Mouse (Mus musculus): ENCODE data around the gene Hirip3. TPM values are rescaled to one million over a fixed set of nuclear protein-coding genes. Genes with fewer than 3 reads are reported as not detected.
A peak's percentile ranks its signal among the peaks of the same experiment; 100 is the strongest.

The Hirip3 gene
- polyA plus RNA-seq, 1 experiment from 2014 or later, result 38.7 TPM

- Histone ChIP-seq H3K9me3 (no peaks in the 10 kb centered on the region), H3K27me3 (ENCODE audit: insufficient read depth, poor library complexity, severe bottlenecking) (no peaks in the 10 kb centered on the region), H3K36me3 (peaks cover 77% of the 10 kb centered on the region), H3K27ac (peak overlapping the region; percentile 95), H3K4me1 (replicated peaks) (peaks cover 39% of the 10 kb centered on the region), H3K4me3 (peak overlapping the region; percentile 68)
- DNase-seq (ENCODE audit: low spot score), result no peak
- WGBS, result 77% methylated on average over 5 of the region's 5 CpGs
Measured at GRCm38 (mm10) chr7:126860987-126861386, 785 bp upstream of the Hirip3 start.

DNA sequence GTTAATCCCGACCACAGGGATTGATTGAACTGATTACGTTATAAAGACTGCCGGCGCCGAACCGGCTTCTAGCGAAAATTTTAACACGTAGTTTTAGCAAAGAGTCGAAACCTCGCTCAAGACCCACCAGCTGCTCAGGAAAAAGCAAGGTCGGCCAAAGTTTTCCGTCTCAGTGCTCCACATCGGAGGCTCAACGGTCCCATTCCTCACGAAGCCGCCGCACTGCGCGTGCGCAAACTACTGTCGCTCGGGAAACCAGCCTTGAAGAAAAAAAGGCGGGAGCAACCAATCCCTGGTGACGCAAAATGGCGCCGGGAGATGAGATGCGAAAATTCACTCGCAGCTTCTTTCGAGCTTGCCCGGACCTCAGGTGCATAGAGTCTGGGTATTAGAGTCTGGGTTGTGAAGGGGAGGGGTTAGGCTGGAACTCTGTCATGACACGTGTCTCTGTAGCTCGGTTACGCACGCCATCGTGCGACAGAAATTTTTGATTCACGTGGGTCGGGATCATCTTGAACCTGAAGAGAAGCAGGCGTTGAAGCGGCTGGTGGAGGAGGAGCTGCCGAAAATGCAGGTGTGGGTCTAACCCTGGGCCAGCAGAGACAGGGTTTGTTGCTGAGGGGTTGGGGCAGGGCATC, 494 bp downstream of the Hirip3 start, which contains the start of gene Ino80e:
Gene Ino80e (minus strand): TSS at position 231 of the 638 bp plus-strand sequence.
- Histone ChIP-seq H3K36me3 (peaks cover 77% of the 10 kb centered on the region), H3K27me3 (ENCODE audit: insufficient read depth, poor library complexity, severe bottlenecking) (no peaks in the 10 kb centered on the region), H3K27ac (peak within 1 kb of the TSS; percentile 95), H3K4me1 (replicated peaks) (peaks cover 39% of the 10 kb centered on the region), H3K4me3 (peak within 1 kb of the TSS; percentile 68), H3K9me3 (no peaks in the 10 kb centered on the region)
- WGBS, result under 1% methylated on average over 41 of the region's 41 CpGs
- peak; percentile 95 for DNase-seq (ENCODE audit: low spot score)

DNA sequence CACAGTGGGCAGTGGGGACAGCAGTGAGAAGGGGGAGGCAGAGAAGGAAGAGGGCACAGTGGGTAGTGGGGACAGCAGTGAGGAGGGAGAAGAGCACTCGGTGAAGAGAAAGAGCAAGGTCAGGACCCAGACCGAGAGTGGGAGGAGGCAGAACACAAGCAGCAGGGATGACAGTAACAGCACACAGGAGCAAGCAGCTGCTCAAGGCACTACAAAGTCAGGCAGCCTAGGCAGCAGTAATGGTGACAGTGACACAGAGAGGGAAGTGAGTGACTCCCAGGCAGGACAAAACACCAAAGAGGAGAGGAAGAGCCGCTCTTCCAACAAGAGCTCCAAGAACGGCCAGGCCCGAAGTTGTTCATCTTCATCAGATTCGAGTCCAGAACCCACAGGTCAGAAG, 2.0 kb downstream of the Hirip3 start:
- Histone ChIP-seq H3K4me3 (peak overlapping the region; percentile 68), H3K36me3 (peaks cover 77% of the 10 kb centered on the region), H3K27me3 (ENCODE audit: insufficient read depth, poor library complexity, severe bottlenecking) (no peaks in the 10 kb centered on the region), H3K4me1 (replicated peaks) (peaks cover 36% of the 10 kb centered on the region), H3K9me3 (no peaks in the 10 kb centered on the region), H3K27ac (peak overlapping the region; percentile 95)
- 62% methylated on average over 6 of the region's 6 CpGs for WGBS
- DNase-seq (ENCODE audit: low spot score), result no peak

DNA sequence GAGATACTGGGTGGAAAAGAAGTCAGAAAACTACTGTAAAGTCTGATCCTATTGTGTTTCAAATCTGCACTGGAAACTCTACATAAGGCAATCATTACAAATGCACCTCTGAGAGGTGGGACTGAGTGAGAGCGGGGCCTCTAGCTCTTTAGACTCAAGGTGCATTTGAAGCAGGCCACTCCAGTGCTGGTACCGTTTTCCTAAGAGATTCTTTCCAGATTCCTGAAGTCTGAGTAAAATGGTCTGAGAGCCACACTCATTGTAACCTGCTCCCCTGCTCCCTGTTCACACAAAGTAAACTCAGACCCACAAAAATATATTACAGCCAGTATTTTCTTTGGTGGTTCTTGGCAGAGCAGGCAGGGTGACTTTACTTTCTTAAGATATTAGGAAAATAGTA, 5.8 kb downstream of the Hirip3 start:
- no peaks in the 10 kb centered on the region for H3K9me3 ChIP-seq
- DNase-seq (ENCODE audit: low spot score), result no peak
- WGBS, result 91% methylated on average over 2 of the region's 2 CpGs
- no peaks in the 10 kb centered on the region for H3K27me3 ChIP-seq (ENCODE audit: insufficient read depth, poor library complexity, severe bottlenecking)
- no peak overlapping the region for H3K27ac ChIP-seq
- peaks cover 94% of the 10 kb centered on the region for H3K36me3 ChIP-seq
- no peak overlapping the region for H3K4me3 ChIP-seq
- H3K4me1 ChIP-seq (replicated peaks), result peaks cover 23% of the 10 kb centered on the region

DNA sequence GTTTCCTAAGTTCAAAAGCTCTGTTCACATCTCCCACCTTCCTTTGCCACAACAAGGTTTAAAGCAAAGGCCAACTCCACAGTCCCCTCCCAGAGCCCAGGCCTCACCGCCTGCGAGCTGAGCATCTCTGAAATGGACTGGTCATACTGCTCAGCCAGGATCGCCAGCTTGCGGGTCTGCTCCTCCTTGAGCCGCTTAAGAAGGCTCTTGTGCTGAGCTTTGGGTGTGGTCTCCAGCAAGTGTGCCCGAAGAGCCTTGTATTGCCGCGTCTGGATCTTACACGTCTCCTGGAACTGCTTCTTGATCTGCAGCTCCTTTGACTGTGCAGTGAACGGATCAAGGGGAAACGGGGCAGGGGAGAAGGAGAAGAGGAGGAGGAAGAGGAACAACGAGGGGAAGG, 6.2 kb downstream of the Hirip3 start:
- DNase-seq (ENCODE audit: low spot score), result no peak
- 89% methylated on average over 12 of the region's 12 CpGs for WGBS
- peaks cover 99% of the 10 kb centered on the region for H3K36me3 ChIP-seq

GRCm38 (mm10) chr7:126869780-126870519, 8.2 kb downstream of the Hirip3 start:
- Histone ChIP-seq H3K4me3 (no peak overlapping the region; the same call in 1 of the 2 replicates), H3K27me3 (ENCODE audit: insufficient read depth, poor library complexity, severe bottlenecking) (no peaks in the 10 kb centered on the region), H3K4me1 (replicated peaks) (no peaks in the 10 kb centered on the region), H3K36me3 (peaks cover 100% of the 10 kb centered on the region), H3K9me3 (no peaks in the 10 kb centered on the region), H3K27ac (no peak overlapping the region)
- 93% methylated on average over 23 of the region's 23 CpGs for WGBS
- DNase-seq (ENCODE audit: low spot score), result no peak

More for the DNA sequence above, 6.2 kb downstream of the Hirip3 start:
- no peak overlapping the region for H3K4me3 ChIP-seq
- H3K27me3 ChIP-seq (ENCODE audit: insufficient read depth, poor library complexity, severe bottlenecking), result no peaks in the 10 kb centered on the region
- no peaks in the 10 kb centered on the region for H3K9me3 ChIP-seq
- H3K4me1 ChIP-seq (replicated peaks), result peaks cover 18% of the 10 kb centered on the region
- H3K27ac ChIP-seq, result no peak overlapping the region

DNA sequence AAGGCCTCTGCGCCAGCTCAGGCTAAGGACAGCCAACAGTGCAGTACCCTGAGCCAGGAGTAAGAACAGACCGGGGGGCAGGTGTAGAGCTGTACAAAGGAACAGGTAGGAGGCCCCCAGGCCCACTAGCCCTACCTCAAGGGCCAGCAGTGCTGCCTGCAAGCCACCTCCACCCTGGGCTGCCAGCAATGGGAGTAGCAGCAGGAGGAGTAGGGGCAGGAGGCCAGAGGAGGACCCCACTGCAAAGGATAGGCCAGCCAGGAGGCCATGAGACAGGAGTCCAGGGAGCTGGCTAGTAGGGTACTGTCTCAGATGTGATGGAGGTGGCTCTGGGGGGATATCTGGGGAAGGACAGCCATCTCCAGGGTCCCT, 8.7 kb downstream of the Hirip3 start:
- Histone ChIP-seq H3K27me3 (ENCODE audit: insufficient read depth, poor library complexity, severe bottlenecking) (no peaks in the 10 kb centered on the region), H3K4me3 (no peak overlapping the region), H3K4me1 (replicated peaks) (no peaks in the 10 kb centered on the region), H3K9me3 (no peaks in the 10 kb centered on the region), H3K27ac (no peak overlapping the region), H3K36me3 (peaks cover 100% of the 10 kb centered on the region)
- DNase-seq (ENCODE audit: low spot score), result no peak
- WGBS, result 98% methylated on average over 2 of the region's 2 CpGs

DNA sequence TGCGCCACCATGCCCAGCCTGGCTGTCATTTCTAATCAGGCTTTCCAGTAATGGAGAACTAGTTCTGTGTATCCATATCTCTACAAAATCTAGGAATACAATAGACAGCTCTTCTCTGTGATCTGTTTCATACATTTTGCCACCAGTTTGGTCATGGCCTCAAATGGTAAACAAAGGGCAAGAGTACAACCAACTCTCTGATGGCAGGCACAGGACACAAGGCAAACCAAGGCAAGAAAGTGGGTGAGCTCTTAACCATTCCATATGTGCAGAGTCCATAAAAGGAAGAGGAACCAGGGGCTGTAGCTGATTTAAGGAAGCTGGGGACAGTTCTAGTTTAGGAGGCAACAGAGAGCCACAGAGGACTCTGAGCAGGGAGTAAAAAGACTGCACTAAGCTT, 15.5 kb downstream of the Hirip3 start:
- DNase-seq (ENCODE audit: low spot score), result no peak
- Histone ChIP-seq H3K36me3 (peaks cover 94% of the 10 kb centered on the region), H3K27ac (no peak overlapping the region)

DNA sequence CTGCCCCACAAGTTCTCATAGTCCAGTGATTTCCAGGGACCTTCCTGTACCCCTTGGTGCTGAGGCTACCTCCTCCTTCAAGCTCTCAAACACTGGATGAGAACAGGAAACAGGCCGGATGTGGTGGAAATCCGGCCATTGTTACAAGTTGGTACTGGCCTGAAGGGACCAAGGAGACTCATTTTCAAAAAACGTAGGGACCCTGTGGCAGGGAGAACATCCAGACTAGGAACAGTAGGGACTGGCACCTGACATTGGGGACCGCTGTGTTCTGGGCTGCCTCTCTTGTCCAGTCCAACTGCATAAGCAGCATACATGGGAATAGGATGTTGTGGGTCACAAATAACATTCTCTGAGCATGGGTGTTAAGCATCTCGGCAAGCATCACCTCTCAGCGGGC, 19.3 kb downstream of the Hirip3 start:
- Histone ChIP-seq H3K27me3 (ENCODE audit: insufficient read depth, poor library complexity, severe bottlenecking) (no peaks in the 10 kb centered on the region), H3K9me3 (no peaks in the 10 kb centered on the region), H3K27ac (no peak overlapping the region), H3K4me1 (replicated peaks) (peaks cover 44% of the 10 kb centered on the region), H3K36me3 (peaks cover 62% of the 10 kb centered on the region), H3K4me3 (peak overlapping the region; percentile 79)
- DNase-seq (ENCODE audit: low spot score), result no peak
- 88% methylated on average over 6 of the region's 6 CpGs for WGBS

More for the DNA sequence above, 15.5 kb downstream of the Hirip3 start:
- no peak overlapping the region for H3K4me3 ChIP-seq
- H3K4me1 ChIP-seq (replicated peaks), result peaks cover 18% of the 10 kb centered on the region
- no peaks in the 10 kb centered on the region for H3K9me3 ChIP-seq
- H3K27me3 ChIP-seq (ENCODE audit: insufficient read depth, poor library complexity, severe bottlenecking), result no peaks in the 10 kb centered on the region
- WGBS, result 98% methylated on average over 1 of the region's 1 CpGs

GRCm38 (mm10) chr7:126883731-126884181, 22.0 kb downstream of the Hirip3 start:
- no peaks in the 10 kb centered on the region for H3K9me3 ChIP-seq
- peaks cover 46% of the 10 kb centered on the region for H3K4me1 ChIP-seq (replicated peaks)
- DNase-seq (ENCODE audit: low spot score), result peak; percentile 40
- peak overlapping the region; percentile 94 for H3K27ac ChIP-seq
- H3K36me3 ChIP-seq, result peaks cover 44% of the 10 kb centered on the region
- WGBS, result under 1% methylated on average over 15 of the region's 15 CpGs
- H3K4me3 ChIP-seq, result peak overlapping the region; percentile 79
- H3K27me3 ChIP-seq (ENCODE audit: insufficient read depth, poor library complexity, severe bottlenecking), result no peaks in the 10 kb centered on the region

- DNase-seq (ENCODE audit: low spot score), result peak; percentile 99
- Histone ChIP-seq H3K4me3 (peak within 1 kb of the TSS; percentile 79), H3K27ac (peak within 1 kb of the TSS; percentile 94), H3K4me1 (replicated peaks) (peaks cover 51% of the 10 kb centered on the region), H3K9me3 (no peaks in the 10 kb centered on the region), H3K36me3 (peaks cover 42% of the 10 kb centered on the region), H3K27me3 (ENCODE audit: insufficient read depth, poor library complexity, severe bottlenecking) (no peaks in the 10 kb centered on the region)
- WGBS, result under 1% methylated on average over 56 of the region's 56 CpGs
Measured at GRCm38 (mm10) chr7:126884286-126885164, 22.8 kb downstream of the Hirip3 start, which contains the start of gene Taok2. TSS of gene Taok2 (minus strand) at chr7:126884703.

GRCm38 (mm10) chr7:126887281-126887680, 25.5 kb downstream of the Hirip3 start:
- 90% methylated on average over 5 of the region's 5 CpGs for WGBS

More at GRCm38 (mm10) chr7:126887281-126887680, 25.5 kb downstream of the Hirip3 start:
- DNase-seq (ENCODE audit: low spot score), result no peak
- no peaks in the 10 kb centered on the region for H3K9me3 ChIP-seq
- H3K27me3 ChIP-seq (ENCODE audit: insufficient read depth, poor library complexity, severe bottlenecking), result no peaks in the 10 kb centered on the region
- H3K4me1 ChIP-seq (replicated peaks), result peaks cover 33% of the 10 kb centered on the region
- H3K27ac ChIP-seq, result no peak overlapping the region
- H3K4me3 ChIP-seq, result no peak overlapping the region
- H3K36me3 ChIP-seq, result peaks cover 44% of the 10 kb centered on the region
